Mouse (Mus musculus) frontal cortex, adult (tissue): ENCODE data around the gene Ltbp1.

Source experiments
- ATAC-seq: cut with Nextera tagmentation; 2 replicates; pipeline ENCODE4 v1.9.2; 2017; ENCODE audit warnings: mild to moderate bottlenecking, moderate library complexity, mixed read lengths; ENCODE audit not compliant: low TSS enrichment

Ltbp1 gene

DNA sequence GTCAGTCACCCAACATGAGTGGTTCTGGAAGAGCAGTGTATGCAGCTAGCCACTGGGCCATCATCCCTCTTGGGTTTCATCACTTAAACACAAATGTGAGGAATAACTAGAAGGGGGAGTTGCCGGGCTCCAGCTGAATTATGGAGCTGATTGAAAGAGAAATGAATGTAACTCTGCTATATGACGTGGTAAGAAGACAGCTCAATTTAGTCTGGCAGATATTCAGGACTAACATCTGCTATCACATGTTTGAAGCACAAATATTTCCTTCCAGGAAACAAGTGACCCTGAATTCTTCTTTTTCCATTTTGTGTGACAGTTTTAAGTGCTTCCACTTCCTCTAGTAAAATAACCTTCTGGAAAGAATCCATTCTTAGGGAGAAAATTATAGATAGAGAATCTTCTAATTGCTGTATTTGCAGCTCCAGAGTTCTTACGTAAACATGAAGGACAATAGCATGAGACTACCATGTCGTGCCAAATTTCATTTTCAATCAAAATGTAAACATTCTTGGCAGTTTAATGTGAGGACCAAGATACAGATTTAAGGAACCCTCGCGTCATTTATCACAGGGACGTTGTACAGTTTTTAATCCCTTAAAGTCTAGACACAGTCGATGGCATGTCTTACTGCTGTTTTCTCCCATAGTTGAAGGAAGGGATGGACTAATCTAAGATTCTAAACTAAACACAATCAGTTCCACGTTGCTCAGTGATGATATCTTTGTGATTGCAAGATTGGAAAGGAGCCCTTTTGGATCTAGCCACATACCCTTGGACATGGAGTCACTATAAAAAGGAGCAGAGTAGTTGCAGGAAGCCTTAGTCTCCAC, 279.7 kb downstream of the Ltbp1 start:
- ATAC-seq: no peak

- no peak for ATAC-seq
Measured at GRCm38 (mm10) chr17:75292986-75293385, 287.6 kb downstream of the Ltbp1 start.

DNA sequence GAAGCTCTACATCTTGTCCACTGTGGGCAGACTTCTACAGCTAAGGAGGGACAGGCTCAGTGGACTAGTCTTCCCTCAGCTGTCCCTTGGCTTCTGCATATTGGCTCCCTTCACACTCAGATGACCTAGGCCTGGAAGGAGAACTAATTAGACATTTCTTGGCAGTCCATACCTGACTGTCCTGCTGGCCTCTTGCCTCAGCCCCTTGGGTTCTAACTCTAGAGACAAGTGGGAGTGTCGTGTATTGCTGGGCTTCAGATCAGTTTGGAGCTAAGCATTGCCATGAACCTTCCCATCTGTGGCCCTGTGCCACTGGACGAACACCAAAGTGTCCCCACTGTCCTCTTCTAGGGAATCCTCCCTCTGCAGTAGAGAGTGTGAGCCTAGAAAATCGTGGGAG, 288.4 kb downstream of the Ltbp1 start:
- no peak for ATAC-seq

DNA sequence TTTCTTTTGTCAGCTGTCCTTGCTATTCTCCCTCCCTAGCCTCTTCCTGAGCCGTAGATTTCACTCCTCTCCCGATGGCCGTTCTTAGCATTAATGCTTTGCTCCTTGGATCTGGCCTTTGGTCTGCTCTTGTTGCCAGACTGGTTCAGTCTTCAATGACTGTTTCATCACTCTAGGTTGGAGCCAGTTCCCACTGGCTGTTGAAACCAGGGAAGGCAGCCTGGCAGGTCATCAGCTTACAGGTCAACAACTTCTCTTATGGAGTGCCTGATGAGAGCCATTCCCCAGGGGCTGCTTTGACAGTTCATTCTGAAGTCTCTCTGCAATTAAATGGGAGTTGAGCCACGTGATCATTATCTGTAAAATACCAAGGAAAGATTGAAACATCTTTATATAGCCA, 295.5 kb downstream of the Ltbp1 start:
- no peak for ATAC-seq

GRCm38 (mm10) chr17:75304807-75305420, 299.5 kb downstream of the Ltbp1 start:
- ATAC-seq: no peak

DNA sequence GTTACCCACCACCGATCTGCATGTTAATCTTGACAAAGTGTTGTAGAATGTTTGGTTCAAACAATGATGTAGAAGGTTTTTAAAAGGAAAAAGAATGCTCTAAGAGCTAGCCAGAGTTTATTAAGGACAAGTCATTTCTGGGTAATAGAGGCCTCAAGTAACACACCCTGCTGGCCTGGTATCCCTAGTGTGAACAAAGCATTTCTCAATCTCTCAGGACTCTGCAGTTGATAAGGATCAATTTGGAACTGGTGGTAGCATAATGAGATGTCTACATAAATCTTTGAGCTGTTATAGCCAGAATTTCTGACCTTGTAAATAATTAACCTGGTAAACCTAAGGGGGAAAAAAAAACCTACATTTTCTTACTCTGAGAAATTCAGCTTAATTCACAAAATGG, 300.3 kb downstream of the Ltbp1 start:
- ATAC-seq: no peak

- ATAC-seq: peak; percentile 62; the same call in 1 of the 2 replicates
Measured at GRCm38 (mm10) chr17:75307070-75308011, 302.0 kb downstream of the Ltbp1 start.

DNA sequence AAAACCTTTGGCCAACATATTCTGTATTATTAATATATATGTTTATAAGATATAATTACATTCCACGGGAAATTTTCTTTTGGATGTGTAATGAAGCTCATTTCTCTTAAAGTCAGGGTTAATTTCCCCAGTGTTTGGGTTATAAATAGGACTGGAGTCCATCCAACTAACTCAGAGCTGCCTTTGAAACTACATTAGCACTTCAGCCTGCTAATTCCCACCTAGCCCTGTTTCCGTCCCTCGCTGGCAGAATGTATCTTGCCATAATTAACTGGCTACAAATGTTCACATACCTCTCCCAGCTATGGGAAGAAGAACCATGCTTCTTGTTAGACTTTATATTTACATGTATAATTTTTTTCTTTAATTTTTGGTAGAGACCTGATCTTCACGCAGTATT, 311.7 kb downstream of the Ltbp1 start:
- ATAC-seq: no peak

DNA sequence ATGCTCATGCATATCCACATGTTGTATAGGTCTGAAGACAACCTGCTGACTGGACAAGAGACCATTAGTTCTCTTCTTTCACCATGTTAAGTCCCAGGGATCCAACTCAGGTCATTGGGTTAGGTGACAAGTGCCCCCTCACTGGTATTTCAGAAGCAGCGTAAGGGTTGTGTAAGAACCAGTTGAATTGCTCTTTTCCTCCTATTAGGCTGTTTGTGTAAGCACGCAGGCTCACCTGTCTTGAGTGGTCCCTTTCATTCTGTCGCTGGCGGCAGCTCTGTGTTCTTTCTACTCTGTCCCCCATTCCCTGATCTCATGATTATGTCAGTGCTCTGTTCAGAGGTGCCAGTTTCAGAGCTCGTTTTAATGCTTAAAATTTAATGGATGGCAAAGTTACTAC, 317.9 kb downstream of the Ltbp1 start:
- no peak for ATAC-seq

GRCm38 (mm10) chr17:75323766-75324165, 318.4 kb downstream of the Ltbp1 start:
- ATAC-seq: peak; percentile 44; the same call in 1 of the 2 replicates

DNA sequence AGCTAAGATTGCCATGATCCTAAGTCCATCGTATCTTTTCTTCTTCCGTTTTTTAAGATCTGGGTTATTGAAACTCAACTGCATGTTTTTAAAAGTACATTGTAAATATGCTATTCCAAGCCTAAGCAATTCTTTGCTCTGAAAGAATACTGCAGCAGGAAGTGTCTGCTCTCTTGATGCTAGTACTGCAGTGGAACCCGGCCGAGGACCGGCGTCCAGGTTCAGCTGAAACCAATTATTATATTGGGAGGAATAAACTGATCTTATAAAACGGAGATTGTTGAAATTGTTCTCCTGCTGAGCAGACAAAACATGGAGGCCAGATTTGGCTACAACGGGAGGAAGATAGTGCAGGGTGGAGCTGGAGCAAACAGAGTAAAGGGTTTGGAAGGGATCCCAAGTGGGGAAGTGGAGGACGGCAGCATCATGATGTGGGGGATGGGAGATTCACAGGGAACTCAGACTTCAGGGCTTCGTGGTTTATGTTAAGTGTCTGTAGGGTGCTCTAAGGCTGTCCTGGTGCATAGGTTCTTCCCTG, 322.8 kb downstream of the Ltbp1 start:
- ATAC-seq: no peak

- no peak for ATAC-seq
Measured at GRCm38 (mm10) chr17:75330366-75330765, 325.0 kb downstream of the Ltbp1 start.

DNA sequence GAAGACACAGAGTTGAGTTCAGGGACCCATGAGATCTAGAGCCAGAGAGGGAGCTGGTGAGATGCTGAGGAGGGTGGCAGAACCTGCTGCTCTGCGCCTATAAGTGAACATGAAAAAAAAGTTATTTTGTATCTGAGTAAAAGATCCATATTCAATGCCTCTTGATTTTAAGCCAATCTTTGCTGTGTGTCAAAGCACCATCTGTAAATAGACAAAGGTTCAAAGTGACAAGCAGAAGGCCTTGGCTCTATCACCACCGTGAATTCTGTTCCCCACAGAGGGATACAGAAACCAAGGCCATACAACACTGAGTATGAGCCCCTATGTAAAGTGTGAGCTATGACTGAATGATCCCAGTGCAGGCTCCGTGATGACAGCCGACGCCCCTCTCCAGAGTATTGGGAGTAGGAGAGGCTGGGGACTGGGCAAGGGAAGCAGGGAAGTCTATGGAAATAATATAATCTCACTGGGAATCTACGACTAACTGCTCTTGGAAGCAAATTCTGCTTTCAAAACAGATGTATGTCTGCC, 326.1 kb downstream of the Ltbp1 start:
- ATAC-seq: no peak

GRCm38 (mm10) chr17:75332289-75332688, 326.9 kb downstream of the Ltbp1 start:
- ATAC-seq: no peak

DNA sequence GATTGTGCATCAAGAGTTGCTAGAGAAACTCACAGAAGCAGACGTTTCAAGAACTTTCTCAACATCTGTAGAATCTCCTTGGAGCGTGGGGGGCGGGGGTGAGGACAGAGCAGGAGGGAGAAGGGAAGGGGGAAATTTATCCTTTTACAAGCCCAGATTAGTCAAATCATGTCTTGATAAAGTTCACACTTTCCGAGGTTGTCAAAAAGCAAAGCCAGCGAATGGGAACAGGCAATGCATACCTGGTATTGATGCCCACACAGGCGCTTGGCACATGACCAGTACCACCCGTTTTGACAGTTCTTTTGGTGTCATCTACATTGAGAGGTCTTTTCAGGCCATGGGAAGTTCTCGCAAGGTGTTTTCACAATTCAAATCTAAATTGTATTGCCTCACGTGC, 327.6 kb downstream of the Ltbp1 start:
- ATAC-seq: no peak

- no peak for ATAC-seq
Measured at GRCm38 (mm10) chr17:75333759-75334158, 328.4 kb downstream of the Ltbp1 start.

DNA sequence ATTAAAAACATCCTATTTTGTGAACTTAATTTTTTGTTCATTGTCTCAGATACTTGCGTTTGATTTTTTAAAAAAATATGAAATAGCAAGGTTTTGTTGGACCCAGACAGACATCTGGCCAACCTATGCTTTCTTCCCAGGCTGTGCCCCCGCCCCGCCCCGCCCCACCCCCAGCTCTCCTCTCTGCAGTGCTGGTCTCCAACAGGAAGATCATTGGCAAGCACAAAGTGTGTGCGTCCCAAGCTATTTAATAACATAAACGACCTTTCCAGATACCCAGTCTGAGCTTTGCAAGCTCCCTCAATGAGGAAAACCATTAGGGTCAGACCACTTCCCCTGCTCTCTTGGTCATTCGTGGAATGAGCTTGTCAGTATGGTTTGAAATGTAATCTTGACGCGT, 330.3 kb downstream of the Ltbp1 start:
- ATAC-seq: no peak

GRCm38 (mm10) chr17:75341227-75341626, 335.9 kb downstream of the Ltbp1 start:
- ATAC-seq: no peak

GRCm38 (mm10) chr17:75345116-75345515, 339.7 kb downstream of the Ltbp1 start:
- no peak for ATAC-seq

GRCm38 (mm10) chr17:75347414-75347813, 342.0 kb downstream of the Ltbp1 start:
- no peak for ATAC-seq

DNA sequence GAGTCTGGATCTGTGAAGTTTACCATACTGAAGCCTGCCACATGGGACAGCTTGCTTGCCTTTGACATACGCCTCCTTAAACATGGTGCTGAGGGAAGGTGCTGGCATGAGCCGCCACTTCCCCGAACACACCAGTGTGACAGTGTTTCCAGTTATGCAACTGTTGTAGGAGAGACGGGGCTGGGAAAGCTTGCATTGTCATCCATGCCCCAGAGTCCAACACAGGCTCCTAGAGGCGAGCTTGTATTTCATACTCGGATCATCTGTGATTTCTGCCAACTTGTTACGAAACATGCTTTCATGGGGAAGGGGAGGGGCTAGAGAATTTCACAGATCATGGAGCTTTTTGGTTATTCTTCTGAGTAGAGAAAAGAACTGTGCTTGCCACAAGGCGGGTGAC, 343.7 kb downstream of the Ltbp1 start:
- peak; percentile 97 for ATAC-seq

- ATAC-seq: no peak
Measured at GRCm38 (mm10) chr17:75349602-75350001, 344.2 kb downstream of the Ltbp1 start.
